Mouse (Mus musculus) bone marrow macrophage, adult 2 months (primary cell): ENCODE results near the gene Kpna6. TPM values are rescaled to one million over a fixed set of nuclear protein-coding genes. Genes with fewer than 3 reads are reported as not detected.

Experiments used
- H3K27ac ChIP-seq: 2 replicates; pipeline ENCODE4 v1.5.1; 2012; ENCODE audit warnings: low read depth, low read length; ENCODE audit not compliant: insufficient read depth
- H3K4me1 ChIP-seq: 2 replicates; pipeline ENCODE4 v1.6.1; 2012; ENCODE audit warnings: low read length; ENCODE audit not compliant: control insufficient read depth, insufficient read depth
- H3K4me3 ChIP-seq: 2 replicates; pipeline ENCODE4 v1.5.1; 2012; ENCODE audit warnings: mild to moderate bottlenecking, low read length, moderate library complexity; ENCODE audit not compliant: insufficient read depth
- CTCF ChIP-seq: IDR thresholded peaks from 2 replicates; pipeline ENCODE4 v1.5.1; 2012; ENCODE audit warnings: low read depth, mild to moderate bottlenecking, low read length, moderate library complexity
- POLR2A ChIP-seq: IDR thresholded peaks from 2 replicates; pipeline ENCODE4 v1.6.1; 2012; ENCODE audit warnings: mild to moderate bottlenecking, low read depth, low read length, borderline replicate concordance
- polyA plus RNA-seq: library from polyadenylated mRNA; stranded (reverse); fragments of >200 nt; gene quantifications from 2 replicates; pipeline ENCODE4 v1.2.4, GENCODE M21; 2012; ENCODE audit not compliant: missing spikeins, insufficient read depth, insufficient read length

Gene Kpna6
- polyA plus RNA-seq, 1 experiment: 42.0 TPM

DNA sequence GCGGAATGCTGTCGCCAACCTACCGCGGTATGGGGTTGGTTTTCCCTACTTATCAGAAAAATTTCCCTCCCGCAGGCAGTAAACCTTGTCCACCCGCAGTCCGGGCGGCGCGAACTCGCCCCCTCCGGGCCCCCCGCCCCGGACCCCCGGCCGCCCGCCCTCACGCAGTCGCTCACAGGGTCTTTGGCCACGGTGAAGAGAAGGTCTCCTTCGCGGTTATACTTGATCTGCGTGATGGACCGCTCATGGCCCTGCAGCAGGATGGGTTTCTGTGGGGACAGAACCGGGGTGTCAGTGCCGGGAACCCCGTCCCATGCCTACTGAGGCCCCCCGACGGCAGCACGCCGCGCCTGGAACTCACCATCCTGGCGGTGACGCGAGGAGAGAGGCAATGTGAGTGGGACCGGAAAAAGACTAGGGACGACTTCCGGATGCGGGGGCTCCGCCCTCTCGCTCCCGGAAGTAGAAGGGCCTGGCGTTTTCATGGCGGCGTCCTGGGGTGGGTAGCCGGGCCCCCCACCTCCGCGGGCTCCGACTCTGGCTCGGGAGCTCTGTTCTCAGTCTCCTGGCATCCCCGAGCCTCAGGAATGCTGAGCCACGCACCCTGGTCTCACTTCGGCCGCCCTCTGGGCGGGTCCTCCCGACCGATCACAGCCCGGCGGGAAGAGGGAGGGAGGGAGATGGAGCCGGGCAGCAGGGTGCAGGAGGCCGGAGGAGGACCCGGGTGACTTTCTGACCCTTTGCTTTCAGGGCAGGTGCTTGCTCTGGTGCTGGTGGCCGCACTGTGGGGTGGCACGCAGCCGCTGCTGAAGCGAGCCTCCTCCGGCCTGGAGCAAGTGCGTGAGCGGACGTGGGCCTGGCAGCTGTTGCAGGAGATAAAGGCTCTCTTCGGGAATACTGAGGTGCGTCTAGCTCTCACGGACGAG is 72.1 kb downstream of the Kpna6 start, which contains the start of the genes Eif3i and Tmem234:
Gene Eif3i (minus strand): TSS at position 416 of the 926 bp plus-strand sequence.
Gene Tmem234 (plus strand): TSS at position 436 of the 926 bp plus-strand sequence.
- H3K27ac ChIP-seq: peak within 1 kb of the TSS; percentile 38; the same call in 1 of the 2 replicates
- TF ChIP-seq CTCF (no peak), POLR2A (no peak)
- H3K4me3 ChIP-seq: peak within 1 kb of the TSS; percentile 84
- H3K4me1 ChIP-seq: peaks cover 17% of the 10 kb centered on the region

Other genes starting within 250 kb of the Kpna6 start
- not detected in 2 replicates for gene Zbtb8b, start 231.9 kb downstream of the Kpna6 start, polyA plus RNA-seq
- 37.3 and 42.3 TPM in 2 replicates for gene Bsdc1, start 211.2 kb downstream of the Kpna6 start, polyA plus RNA-seq
- gene Tssk3, start 181.7 kb downstream of the Kpna6 start, polyA plus RNA-seq: not detected in 2 replicates
- gene Fam229a, start 181.6 kb downstream of the Kpna6 start, polyA plus RNA-seq: not detected in 2 replicates
- 157 and 166 TPM in 2 replicates for gene Marcksl1, start 159.2 kb downstream of the Kpna6 start, polyA plus RNA-seq
- gene Hdac1, start 130.1 kb downstream of the Kpna6 start, polyA plus RNA-seq: 75.2 and 83.9 TPM in 2 replicates
- 0.68 TPM in 1 of 2 replicates, not detected in the other for gene Lck, start 99.1 kb downstream of the Kpna6 start, polyA plus RNA-seq
- gene Fam167b, start 94.2 kb downstream of the Kpna6 start, polyA plus RNA-seq: 1.2 and 2.6 TPM in 2 replicates
- gene Eif3i, start 72.1 kb downstream of the Kpna6 start, polyA plus RNA-seq: 105 and 119 TPM in 2 replicates
- 137 and 140 TPM in 2 replicates for gene Tmem234, start 72.1 kb downstream of the Kpna6 start, polyA plus RNA-seq
- 1.8 and 2.3 TPM in 2 replicates for gene Dcdc2b, start 58.5 kb downstream of the Kpna6 start, polyA plus RNA-seq
- gene Iqcc, start 53.7 kb downstream of the Kpna6 start, polyA plus RNA-seq: 13.6 and 14.0 TPM in 2 replicates
- gene Ccdc28b, start 48.8 kb downstream of the Kpna6 start, polyA plus RNA-seq: 39.0 and 42.3 TPM in 2 replicates
- 39.8 and 45.7 TPM in 2 replicates for gene Txlna, start 31.7 kb downstream of the Kpna6 start, polyA plus RNA-seq
- gene Tmem39b, start 24.1 kb upstream of the Kpna6 start, polyA plus RNA-seq: 10.7 and 12.8 TPM in 2 replicates
- 67.0 and 67.1 TPM in 2 replicates for gene Khdrbs1, start 69.5 kb upstream of the Kpna6 start, polyA plus RNA-seq
- gene Ptp4a2, start 138.5 kb upstream of the Kpna6 start, polyA plus RNA-seq: 365 TPM in 2 replicates